Mouse (Mus musculus): ENCODE measurements at regions not wholly inside any gene's neighbourhood (a gene's known extent, or its start where the extent isn't known, plus 50 kb on each side); places are given as distances from the start of the nearest gene placed in this dataset.

GRCm38 (mm10) chr11:90117664-90118295 lies 69.7 kb upstream of the Gm45716 start:
- Histone ChIP-seq H3K36me3 (no peaks in the 10 kb centered on the region), H3K27ac (no peak overlapping the region), H3K27me3 (ENCODE audit: low read depth, poor library complexity, severe bottlenecking) (no peaks in the 10 kb centered on the region), H3K4me1 (peaks cover 17% of the 10 kb centered on the region), H3K4me3 (no peak overlapping the region), H3K9me3 (replicated peaks) (no peaks in the 10 kb centered on the region)
- DNase-seq (ENCODE audit: low spot score), result no peak
- WGBS, result 64% methylated on average over 5 of the region's 5 CpGs

- Histone ChIP-seq H3K4me1 (peaks cover 13% of the 10 kb centered on the region), H3K9me3 (replicated peaks) (no peaks in the 10 kb centered on the region), H3K36me3 (no peaks in the 10 kb centered on the region), H3K27me3 (ENCODE audit: low read depth, poor library complexity, severe bottlenecking) (no peaks in the 10 kb centered on the region), H3K4me3 (no peak overlapping the region), H3K27ac (no peak overlapping the region)
- 68% methylated on average over 3 of the region's 3 CpGs for WGBS
- no peak for DNase-seq (ENCODE audit: low spot score)
Measured at GRCm38 (mm10) chr11:90121902-90122301, 65.6 kb upstream of the Gm45716 start.

- Histone ChIP-seq H3K4me3 (no peak overlapping the region), H3K4me1 (peaks cover 4% of the 10 kb centered on the region), H3K27ac (no peak overlapping the region), H3K36me3 (no peaks in the 10 kb centered on the region), H3K27me3 (ENCODE audit: low read depth, poor library complexity, severe bottlenecking) (no peaks in the 10 kb centered on the region), H3K9me3 (replicated peaks) (no peaks in the 10 kb centered on the region)
- DNase-seq (ENCODE audit: low spot score), result no peak
- WGBS, result 82% methylated on average over 3 of the region's 3 CpGs
Measured at GRCm38 (mm10) chr11:90122709-90123108, 64.8 kb upstream of the Gm45716 start.

- no peaks in the 10 kb centered on the region for H3K4me1 ChIP-seq
- WGBS, result 89% methylated on average over 5 of the region's 5 CpGs
- H3K27me3 ChIP-seq (ENCODE audit: low read depth, poor library complexity, severe bottlenecking), result no peaks in the 10 kb centered on the region
- no peaks in the 10 kb centered on the region for H3K9me3 ChIP-seq (replicated peaks)
- no peak for DNase-seq (ENCODE audit: low spot score)
- no peak overlapping the region for H3K27ac ChIP-seq
- H3K36me3 ChIP-seq, result no peaks in the 10 kb centered on the region
- H3K4me3 ChIP-seq, result no peak overlapping the region
Measured at GRCm38 (mm10) chr11:90123851-90124250, 63.6 kb upstream of the Gm45716 start.

- Histone ChIP-seq H3K4me3 (no peak overlapping the region), H3K27me3 (ENCODE audit: low read depth, poor library complexity, severe bottlenecking) (no peaks in the 10 kb centered on the region), H3K4me1 (peaks cover 15% of the 10 kb centered on the region), H3K36me3 (no peaks in the 10 kb centered on the region), H3K9me3 (replicated peaks) (no peaks in the 10 kb centered on the region), H3K27ac (no peak overlapping the region)
- DNase-seq (ENCODE audit: low spot score), result no peak
- WGBS, result 83% methylated on average over 4 of the region's 4 CpGs
Measured at GRCm38 (mm10) chr11:90126289-90126688, 61.2 kb upstream of the Gm45716 start.

GRCm38 (mm10) chr11:90128865-90129415 lies 58.5 kb upstream of the Gm45716 start:
- Histone ChIP-seq H3K36me3 (no peaks in the 10 kb centered on the region), H3K9me3 (replicated peaks) (no peaks in the 10 kb centered on the region), H3K4me1 (peaks cover 15% of the 10 kb centered on the region), H3K27me3 (ENCODE audit: low read depth, poor library complexity, severe bottlenecking) (no peaks in the 10 kb centered on the region), H3K4me3 (no peak overlapping the region), H3K27ac (no peak overlapping the region)
- DNase-seq (ENCODE audit: low spot score), result no peak
- WGBS, result 77% methylated on average over 7 of the region's 7 CpGs

GRCm38 (mm10) chr11:90129793-90130624 lies 57.5 kb upstream of the Gm45716 start:
- no peaks in the 10 kb centered on the region for H3K9me3 ChIP-seq (replicated peaks)
- peak overlapping the region; percentile 9; the same call in 1 of the 2 replicates for H3K4me3 ChIP-seq
- peak overlapping the region; percentile 77 for H3K27ac ChIP-seq
- WGBS, result 38% methylated on average over 12 of the region's 12 CpGs
- no peaks in the 10 kb centered on the region for H3K27me3 ChIP-seq (ENCODE audit: low read depth, poor library complexity, severe bottlenecking)
- peak; percentile 54 for DNase-seq (ENCODE audit: low spot score)
- peaks cover 15% of the 10 kb centered on the region for H3K4me1 ChIP-seq
- H3K36me3 ChIP-seq, result no peaks in the 10 kb centered on the region

- Histone ChIP-seq H3K4me1 (peaks cover 15% of the 10 kb centered on the region), H3K9me3 (replicated peaks) (no peaks in the 10 kb centered on the region), H3K27me3 (ENCODE audit: low read depth, poor library complexity, severe bottlenecking) (no peaks in the 10 kb centered on the region), H3K36me3 (no peaks in the 10 kb centered on the region), H3K27ac (peak overlapping the region; percentile 77), H3K4me3 (peak overlapping the region; percentile 9; the same call in 1 of the 2 replicates)
- no peak for DNase-seq (ENCODE audit: low spot score)
- 20% methylated on average over 1 of the region's 1 CpGs for WGBS
Measured at GRCm38 (mm10) chr11:90130635-90131034, 56.8 kb upstream of the Gm45716 start.

- no peak overlapping the region for H3K4me3 ChIP-seq
- DNase-seq (ENCODE audit: low spot score), result no peak
- WGBS, result 83% methylated on average over 5 of the region's 5 CpGs
- H3K9me3 ChIP-seq (replicated peaks), result no peaks in the 10 kb centered on the region
- H3K27ac ChIP-seq, result no peak overlapping the region
- H3K36me3 ChIP-seq, result no peaks in the 10 kb centered on the region
- no peaks in the 10 kb centered on the region for H3K27me3 ChIP-seq (ENCODE audit: low read depth, poor library complexity, severe bottlenecking)
- H3K4me1 ChIP-seq, result peaks cover 23% of the 10 kb centered on the region
Measured at GRCm38 (mm10) chr11:90132579-90132978, 54.9 kb upstream of the Gm45716 start.

GRCm38 (mm10) chr11:90136307-90136706 lies 51.2 kb upstream of the Gm45716 start:
- 85% methylated on average over 7 of the region's 7 CpGs for WGBS
- Histone ChIP-seq H3K36me3 (no peaks in the 10 kb centered on the region), H3K27ac (no peak overlapping the region), H3K4me1 (peaks cover 8% of the 10 kb centered on the region), H3K4me3 (no peak overlapping the region), H3K27me3 (ENCODE audit: low read depth, poor library complexity, severe bottlenecking) (no peaks in the 10 kb centered on the region), H3K9me3 (replicated peaks) (no peaks in the 10 kb centered on the region)
- no peak for DNase-seq (ENCODE audit: low spot score)
